Mouse (Mus musculus): Measurements from ENCODE around the gene March6.

The March6 gene

DNA sequence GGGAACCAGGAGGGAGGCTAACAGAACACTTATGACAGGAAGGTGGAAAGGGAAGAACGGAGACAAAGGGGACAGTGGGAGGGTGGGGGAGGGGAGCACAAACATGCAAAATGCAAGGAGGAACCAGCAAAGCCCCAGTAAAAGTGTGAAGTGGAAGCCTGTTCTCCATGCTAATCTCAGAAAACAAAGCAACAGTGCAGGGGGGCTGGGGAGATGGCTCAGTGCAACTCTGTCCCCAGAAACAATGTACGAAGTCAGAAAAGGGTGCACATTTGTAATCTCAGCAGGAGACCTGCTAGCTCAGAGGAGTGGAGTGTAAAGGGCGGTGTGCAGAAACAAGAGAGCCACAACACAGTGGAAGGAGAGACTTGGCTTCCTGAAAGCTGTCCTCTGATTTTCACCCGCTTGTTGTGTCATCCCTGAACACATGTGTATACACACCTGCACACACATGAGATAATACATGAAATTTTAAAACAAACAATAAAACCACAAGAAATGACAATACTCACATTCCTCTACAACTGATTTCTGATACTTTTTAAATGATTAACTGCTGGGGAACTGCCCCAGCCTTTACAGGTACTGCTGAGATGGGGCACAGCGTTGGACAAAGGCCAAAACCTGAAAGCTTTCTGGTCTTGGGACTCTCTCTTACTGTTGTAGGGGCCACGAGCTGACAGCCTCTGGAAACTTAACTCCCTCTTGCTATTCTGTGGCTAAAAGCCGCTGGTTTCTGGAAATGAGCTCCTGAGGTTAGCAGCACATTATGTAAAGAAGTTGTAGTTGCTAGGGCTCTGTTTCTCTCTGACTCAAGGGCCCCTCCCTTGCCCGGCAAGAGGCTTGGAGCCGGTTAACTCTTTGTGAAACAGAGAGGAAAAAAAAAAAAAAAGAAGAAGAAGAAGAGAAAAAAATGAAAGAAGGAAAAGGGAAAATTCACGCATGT, 11.4 kb upstream of the March6 start:
- DNase-seq (ENCODE audit: low spot score) = no peak

DNA sequence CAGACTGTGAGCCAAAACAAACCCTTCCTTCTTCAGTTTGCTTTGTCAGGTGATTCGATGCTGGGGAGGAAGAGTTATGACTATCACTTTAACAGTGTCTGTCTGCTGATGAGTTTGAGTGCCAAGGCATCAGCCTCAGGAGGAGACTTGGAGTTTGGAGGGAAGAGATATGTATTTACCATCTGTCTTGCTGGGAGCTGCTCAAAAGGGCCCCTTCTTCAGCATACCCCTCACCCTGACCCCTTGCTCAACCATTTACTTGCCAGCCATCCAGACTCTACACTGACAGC, 9.6 kb upstream of the March6 start:
- no peak for DNase-seq (ENCODE audit: low spot score)

DNA sequence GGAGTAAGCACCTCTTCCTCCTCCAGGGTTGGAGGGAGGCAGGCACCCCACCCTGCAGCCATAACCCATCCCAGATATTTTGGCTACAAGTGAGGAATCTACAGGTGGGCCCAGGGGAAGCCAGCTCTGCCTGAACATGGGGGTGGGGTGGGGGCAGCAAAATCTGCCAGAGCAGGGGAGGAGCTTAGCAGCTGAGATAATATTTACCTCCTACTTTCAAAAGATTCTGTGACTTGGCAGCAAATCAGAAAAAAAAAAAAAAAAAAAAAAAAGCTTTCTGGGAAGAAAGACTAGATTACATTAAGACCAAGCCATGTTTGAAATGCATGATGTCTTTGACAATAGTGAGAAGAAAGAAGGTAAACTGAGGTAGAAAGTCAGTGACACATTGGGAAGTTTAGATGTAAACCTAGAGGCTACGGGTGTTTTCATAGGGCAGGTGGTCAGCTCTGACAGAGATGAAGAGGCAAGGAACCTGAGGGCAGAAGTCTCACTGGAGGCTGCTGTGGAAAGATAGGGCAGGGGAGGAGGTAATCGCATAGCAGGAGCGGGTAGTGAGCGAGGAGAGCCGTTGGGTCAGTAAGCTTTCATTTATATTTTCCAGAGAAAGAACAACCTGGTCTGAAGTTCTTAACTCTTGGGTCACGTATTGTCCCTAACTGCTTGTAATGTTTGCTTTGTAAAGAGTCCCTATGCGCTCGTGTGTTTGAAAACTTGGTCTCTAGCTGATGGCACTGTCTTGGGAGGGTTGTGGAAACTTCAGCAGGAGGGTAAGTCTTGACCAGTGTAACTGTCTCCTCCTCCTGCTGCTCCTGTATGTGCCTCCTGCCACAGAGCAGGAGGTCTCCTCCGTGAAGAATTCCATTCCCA, 9.0 kb upstream of the March6 start:
- no peak for DNase-seq (ENCODE audit: low spot score)

DNA sequence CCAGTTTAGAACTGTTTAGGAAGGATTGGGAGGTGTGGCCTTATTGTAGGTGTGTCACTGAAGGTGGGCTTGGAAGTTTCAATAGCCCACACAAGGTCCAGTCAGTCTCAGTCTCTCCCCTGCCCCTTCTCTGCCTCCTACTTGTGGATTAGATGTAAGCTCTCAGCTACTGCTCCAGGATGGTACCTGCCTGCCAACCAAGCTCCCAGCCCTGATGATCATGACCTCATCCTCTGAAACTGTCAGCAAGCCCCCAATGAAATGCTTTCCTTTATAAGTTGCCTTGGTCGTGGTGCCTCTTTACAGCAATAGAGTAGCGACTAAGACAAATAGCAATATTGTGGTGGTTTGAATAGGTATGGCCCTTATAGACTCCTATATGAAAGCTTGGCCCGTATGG, 7.5 kb upstream of the March6 start:
- DNase-seq (ENCODE audit: low spot score) = no peak

DNA sequence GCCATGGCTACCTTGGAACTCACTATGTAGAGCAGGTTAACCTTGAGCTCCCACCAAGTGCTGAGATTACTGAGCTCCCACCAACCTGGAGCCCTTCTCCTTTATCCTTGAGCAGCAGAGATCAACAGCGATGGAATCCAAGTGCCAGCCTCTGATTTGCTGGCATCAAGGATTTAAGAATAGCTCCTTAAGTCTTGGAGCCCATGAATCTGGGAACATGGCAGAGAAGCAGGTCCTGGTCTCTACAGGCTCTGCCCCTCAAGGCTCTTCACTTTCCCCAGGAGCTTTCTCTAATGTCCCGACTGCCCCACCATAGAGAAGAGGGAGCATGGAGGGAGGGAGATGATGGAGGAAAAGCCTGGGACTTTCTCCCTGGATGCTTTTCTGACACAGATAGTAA, 6.9 kb upstream of the March6 start:
- no peak for DNase-seq (ENCODE audit: low spot score)

DNA sequence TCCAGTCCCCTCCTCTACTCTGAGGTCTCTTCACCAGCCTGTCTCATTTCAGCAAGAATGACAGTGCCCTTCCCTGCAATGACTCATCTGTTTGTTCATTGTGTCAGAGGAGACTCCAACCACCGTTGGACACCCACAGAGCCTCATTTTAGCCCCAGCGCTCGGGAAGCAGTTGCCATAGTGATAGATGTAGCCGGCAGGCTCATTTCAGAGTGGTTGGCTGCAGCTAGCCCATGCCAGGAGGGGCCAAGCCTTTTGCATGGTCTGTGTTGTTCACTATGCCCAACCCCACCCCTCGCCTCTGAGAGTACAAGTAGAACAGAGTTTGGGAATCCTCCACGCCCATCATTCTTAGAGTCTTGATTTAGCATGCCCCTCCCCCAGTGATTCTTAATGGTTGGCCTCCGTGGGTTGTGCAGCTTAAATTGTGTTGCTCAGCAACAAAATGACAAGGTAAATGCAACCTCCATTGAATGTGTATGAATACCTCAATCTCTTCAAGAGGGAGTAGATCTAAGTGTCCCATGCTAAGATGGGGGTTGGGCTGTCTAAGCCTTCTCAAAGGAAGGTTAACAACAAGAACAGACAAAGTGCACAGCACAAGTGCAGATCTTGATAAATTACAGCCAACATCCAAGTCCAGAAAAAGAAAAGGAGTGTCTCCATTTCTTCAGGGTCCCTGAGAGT, 5.3 kb upstream of the March6 start:
- DNase-seq (ENCODE audit: low spot score) = peak; percentile 64

DNA sequence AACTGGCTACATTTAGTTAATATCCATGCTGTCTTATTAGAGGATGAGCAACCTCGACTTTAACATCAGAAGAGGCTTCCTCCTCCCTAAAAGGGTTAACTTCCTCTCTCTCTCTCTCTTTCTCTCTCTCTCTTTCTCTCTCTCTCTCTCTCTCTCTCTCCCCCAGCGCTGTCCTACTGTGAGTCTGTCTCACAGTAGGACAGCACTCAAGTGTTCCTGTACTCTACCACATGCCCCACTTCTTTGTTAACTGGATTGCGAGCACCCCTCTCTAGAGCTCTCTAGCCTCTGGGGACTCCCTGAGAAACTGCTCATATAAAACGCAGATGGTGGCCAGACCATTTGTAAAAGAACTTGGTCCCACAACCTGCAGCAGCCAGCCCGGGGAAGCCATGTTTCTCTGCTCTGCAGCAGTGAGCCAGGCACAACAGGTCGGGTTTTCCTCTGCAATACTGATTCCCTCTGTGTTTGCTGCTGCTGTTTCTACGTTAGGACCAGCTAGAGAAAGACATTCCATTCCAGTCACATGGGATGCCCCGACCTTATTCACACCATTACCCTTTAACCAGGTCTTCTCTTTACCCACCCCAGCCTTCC, 4.5 kb upstream of the March6 start:
- DNase-seq (ENCODE audit: low spot score) = no peak

DNA sequence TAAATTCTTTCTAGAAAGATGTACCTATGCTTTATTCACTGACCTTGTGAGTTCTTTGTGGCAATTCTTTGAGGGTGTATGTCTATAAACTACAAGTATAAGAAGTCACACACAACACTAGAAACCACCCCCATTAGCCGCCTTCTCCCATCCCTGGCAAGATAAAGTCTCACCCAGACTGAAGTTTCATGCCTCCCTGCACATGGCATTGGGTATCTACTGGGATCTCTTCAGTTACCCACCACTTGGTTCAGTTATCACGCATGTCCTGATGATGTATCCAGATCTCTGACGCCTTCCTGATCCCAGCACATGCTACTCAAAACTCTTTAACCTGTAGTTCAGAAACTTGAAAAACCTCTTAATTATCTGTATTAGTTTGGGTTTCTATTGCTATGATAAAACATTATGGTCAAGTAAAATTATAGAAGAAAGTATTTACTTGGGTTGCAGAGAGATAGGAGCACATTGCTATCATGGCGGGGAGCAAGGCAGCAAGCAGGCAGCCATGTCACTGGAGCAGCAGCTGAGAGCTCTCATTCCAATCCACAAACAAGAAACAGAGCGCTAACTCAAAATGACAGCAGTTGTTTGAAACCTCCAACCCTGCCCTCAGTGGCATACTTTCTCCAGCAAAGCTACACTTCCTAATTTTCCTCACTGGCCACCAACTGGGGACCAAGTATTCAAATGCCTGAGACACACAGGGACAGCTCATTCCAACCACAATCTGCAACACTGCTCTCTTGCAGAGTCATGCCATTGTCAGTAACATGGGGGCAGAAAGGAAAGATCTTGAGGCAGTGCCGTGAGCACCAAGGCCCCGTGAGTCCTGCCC, 3.8 kb upstream of the March6 start:
- no peak for DNase-seq (ENCODE audit: low spot score)

DNA sequence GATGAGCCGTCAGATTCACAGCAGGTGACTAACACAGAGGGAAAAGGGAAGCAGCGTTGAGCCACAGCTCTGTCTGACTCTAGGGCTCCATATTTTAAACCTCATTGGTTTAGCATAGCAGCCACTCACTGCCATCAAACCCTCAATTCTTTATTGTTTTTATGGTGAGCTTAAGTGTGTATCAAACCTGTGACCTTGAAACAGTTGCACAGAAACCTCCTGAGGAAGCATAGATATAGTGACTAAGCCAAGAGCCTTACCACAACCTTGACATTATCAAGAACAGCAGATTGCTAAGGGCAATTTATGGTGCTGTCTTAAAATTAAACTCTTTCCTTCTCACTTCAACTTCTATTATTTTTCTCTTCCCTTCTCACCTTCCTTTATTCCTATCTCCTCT, 2.7 kb upstream of the March6 start:
- no peak for DNase-seq (ENCODE audit: low spot score)

DNA sequence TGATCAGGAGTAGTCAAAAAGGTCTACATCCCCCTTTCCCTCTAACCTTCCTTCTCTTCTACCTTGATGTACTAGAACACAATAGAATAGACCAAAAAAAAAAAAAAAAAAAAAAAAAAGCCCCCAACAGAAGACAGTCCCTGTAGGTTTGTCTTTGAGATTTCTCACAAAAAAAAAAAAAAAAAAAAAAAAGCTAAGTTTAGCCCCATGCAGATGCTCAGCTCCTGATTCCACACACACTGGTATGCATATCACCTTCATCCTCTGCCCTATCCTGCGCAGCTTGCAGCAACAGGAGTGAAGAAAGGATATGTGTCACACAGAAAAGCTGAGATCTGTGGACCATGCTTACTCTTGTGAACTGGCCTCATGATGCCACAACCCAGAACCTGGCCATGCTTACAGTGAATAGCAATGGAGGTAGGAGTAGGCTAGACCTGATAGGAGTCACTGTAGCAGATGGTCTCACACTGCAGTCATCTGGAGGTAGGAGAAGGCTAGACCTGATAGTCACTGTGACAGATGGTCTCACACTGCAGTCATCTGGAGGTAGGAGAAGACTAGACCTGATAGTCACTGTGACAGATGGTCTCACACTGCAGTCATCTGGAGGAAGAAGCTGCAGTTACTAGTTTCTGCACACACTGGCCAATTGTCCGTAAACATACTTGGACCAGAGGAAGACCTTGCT, 1.6 kb upstream of the March6 start:
- DNase-seq (ENCODE audit: low spot score) = no peak

DNA sequence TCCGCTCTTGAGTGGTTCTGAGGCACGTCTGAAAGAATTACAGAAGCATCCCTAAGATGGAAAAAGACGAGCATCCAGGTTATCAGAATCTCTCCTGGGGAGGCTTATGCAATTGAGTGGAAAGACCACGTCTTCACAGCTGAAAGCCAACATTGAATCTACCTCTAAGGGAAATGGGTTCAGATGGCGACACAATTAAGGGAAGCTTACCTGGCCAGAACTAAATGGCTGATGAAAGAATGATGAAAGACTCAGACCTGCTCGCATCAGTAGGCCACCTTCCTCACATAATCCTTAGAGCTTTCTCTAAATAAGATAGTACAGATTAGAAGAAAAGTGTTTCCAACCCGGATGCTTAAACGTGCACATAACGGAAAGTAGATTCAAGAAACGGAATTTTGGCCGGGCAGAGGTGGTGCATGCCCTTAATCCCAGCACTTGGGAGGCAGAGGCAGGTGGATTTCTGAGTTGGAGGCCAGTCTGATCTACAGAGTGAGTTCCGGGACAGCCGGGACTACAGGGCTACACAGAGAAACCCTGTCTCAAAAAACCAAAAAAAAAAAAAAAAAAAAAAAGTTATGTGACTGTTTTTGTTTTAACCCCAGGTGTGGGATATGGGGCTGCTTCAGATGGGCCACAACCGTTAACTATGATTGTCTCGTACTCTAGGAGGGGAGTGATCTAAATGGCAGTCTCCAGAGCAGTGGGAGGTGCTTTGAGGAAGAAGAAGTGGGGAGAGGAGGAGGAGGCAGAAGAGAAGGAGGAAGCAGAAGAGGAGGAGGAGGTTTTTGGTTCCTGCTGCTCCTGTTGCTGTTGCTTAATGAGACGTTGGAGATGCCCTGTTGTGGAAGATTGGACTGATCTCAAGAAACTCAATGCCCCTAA, 835 bp upstream of the March6 start:
- DNase-seq (ENCODE audit: low spot score) = no peak

DNA sequence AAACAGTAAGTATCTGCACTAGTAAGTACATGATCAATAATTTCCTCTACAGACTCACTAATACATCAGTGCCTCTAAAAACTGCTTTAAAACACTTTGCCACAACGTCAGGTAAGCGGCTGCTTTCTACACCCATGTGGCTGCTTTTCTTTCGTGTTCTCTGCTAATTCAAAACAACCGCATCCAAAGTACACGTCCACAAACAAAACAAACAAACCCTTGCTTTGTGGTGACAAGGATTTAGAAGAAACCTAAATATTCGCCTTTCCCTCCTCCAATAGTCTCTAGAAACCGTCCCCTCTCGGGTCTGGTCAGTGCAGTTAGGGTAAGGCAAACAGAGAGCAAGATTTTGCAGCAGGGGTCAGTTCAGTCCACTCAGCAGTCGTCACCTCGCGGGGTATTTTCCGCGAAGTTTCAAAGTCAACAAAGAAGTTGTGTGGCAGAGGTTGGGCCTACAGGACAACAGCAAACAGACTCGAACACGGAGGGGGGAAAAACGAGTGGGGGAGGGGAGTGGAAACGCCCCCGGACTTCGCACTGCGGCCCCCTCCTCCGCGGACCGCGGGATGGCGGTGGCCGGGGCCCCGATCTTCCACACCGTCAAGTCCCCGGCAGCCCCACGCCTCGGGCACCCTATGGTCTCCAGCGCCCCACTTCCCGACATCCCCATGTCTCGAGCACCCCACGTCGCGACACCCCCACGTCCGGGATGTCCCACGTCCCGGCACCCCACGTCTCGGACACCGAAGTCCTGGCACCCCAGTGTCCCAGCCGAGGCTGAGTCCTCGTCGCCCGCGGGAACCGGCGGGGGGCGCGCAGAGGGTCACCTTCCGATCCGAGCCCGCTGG, 818 bp downstream of the March6 start:
- DNase-seq (ENCODE audit: low spot score) = no peak

DNA sequence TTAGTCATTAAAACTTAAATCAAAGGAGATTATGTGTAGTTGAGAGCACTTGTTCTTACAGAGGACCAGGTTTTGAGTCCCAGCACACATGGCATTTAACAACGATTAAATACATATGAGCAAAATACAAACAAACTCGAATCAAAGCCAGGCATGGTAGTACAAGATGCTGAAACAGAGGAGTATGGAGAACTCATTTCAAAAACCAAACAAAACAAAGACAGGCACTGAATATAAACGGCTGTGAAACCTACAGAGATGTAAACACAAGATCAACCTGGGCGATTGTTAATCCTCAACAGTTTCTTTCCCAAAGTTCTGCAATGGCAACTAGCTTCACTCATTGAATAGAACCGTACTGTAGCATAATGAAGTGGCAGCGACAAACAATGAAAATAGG, 1.8 kb downstream of the March6 start:
- DNase-seq (ENCODE audit: low spot score) = no peak

DNA sequence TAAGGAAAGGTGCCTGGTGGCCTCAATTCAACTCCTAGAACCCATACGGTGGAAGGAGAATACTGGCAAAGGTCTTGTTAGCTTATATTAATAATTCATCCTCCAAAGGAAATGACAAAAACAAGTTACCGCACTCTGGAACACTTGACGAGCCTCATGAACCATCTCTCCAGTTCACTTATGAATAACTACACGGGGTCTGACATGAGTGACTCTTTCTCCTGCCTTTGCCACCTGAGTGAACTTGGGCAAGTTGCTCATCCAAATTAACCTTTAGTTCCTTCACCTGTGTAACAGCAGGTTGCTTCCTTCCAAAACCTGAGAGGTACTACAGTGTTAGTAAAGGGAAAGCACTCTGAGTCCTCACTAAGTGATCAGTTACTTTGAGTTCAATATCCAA, 2.4 kb downstream of the March6 start:
- DNase-seq (ENCODE audit: low spot score) = no peak

DNA sequence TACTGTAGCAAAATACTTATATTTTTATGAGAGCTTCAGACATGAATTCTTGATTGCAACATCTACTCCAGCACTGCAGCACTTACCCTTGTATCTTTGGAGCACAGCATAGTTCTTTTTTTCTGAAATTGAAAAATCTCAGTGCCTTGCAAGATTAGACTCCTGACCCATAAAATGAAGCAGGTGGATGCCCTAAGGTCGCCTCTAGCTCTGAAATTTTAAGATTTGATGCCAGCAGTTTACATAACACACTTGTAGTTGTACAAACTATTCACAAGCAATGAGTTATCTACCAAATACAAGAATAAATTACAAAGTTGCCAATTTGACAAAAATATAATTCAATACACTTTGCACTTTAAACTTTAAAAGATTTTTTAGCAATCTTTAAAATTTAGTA, 4.4 kb downstream of the March6 start:
- no peak for DNase-seq (ENCODE audit: low spot score)

DNA sequence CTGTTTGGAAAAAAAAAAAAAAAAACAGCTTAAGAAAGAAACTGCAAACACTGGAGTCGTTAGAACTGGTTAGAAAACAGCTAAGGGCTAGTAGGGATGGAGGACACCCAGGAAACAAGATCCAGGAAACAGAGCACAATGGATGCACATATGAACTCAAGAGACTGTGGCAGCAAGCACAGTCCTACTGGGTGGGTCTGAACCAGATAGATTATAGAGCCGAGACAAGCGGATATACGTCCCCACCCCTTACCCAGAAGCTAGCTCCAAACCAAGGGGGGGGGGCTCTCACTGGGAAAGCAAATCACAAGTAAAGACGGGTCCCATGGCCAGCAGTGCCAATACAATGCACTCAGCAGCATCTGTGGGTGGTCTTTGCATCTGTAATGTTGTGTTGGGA, 11.9 kb downstream of the March6 start:
- DNase-seq (ENCODE audit: low spot score) = no peak

DNA sequence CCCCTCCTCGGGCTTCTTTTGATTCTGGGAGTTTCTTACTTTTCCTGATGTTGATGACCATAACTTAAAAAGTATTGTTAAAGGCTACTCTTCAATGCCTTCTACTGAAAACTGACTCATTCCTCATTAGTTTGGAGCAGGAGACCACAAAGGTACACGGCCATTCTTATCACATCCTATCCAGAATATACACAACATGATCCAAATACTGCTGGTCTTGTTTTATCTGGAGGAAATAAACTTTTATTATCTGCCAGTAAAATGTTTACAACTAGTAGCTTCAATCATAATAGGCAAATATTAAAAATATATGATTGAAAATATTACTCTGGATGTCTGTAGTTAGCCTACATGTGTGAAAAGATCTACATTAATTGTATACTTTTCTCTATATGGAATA, 12.5 kb downstream of the March6 start:
- DNase-seq (ENCODE audit: low spot score) = no peak

DNA sequence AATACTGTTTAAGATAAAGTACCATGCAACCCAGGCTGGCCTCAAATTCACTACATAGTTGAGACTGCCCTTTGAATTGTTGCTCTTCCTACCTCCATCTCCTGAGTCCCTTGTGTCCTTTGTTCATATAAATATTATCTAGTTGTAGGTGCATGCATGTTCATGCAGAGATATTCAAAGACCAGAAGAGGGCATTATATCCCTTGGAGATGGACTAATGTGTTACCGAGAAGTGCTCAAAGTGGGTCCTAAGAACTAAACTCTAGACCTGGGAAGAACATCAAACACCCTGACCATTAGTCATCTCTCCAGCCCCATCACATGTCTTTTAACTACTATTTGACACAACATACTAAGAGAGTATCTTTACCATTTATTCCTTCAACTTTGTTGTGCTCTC, 13.7 kb downstream of the March6 start:
- DNase-seq (ENCODE audit: low spot score) = no peak

DNA sequence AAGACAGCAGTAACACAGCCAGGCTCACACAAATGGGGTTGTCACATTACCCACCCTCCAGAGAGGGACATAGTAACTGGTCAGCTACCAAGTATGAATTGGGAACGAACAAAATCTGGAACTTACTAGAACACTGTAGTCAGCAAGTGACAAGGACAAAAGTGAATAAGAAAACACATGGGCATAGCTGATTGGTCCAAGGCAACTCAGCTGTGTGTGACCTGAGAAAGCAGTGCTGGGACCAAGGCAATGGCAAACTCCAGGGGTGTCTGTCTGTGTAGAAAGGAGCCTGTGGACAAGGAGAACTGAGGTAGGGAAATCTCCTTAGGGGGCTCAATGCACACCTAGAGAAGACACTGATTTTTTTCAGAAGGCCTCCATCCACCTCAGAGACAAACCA, 19.1 kb downstream of the March6 start:
- no peak for DNase-seq (ENCODE audit: low spot score)
